Mouse (Mus musculus): ENCODE measurements around the gene Apaf1.

The Apaf1 gene

GRCm38 (mm10) chr10:90992237-90992636, 90.3 kb downstream of the Apaf1 start:
- in situ Hi-C loops (cut with MboI; ENCODE audit: unreplicated experiment in 2 of 2) = no loop called here

- in situ Hi-C loops (cut with MboI; ENCODE audit: unreplicated experiment in 2 of 2) = no loop called here
These were observed 92.2 kb downstream of the Apaf1 start for GRCm38 (mm10) chr10:90990340-90990739.

GRCm38 (mm10) chr10:90983046-90983445, 99.5 kb downstream of the Apaf1 start:
- in situ Hi-C loops (cut with MboI; ENCODE audit: unreplicated experiment in 2 of 2) = loop anchor here in 1 of 2 experiments (5.0 kb wide), 1 partner anchor 34 kb away; no protein-coding TSS in a partner anchor

- in situ Hi-C loops (cut with MboI; ENCODE audit: unreplicated experiment in 2 of 2) = loop anchor here in 1 of 2 experiments (5.0 kb wide), 1 partner anchor 35 kb away; no protein-coding TSS in a partner anchor
These were observed 100.8 kb downstream of the Apaf1 start for GRCm38 (mm10) chr10:90981811-90982210.

GRCm38 (mm10) chr10:90974491-90974890, 108.1 kb downstream of the Apaf1 start:
- in situ Hi-C loops (cut with MboI; ENCODE audit: unreplicated experiment in 2 of 2) = loop anchor here in 1 of 2 experiments (10.0 kb wide), 1 partner anchor 110 kb away; no protein-coding TSS in a partner anchor

GRCm38 (mm10) chr10:90974084-90974483, 108.5 kb downstream of the Apaf1 start:
- in situ Hi-C loops (cut with MboI; ENCODE audit: unreplicated experiment in 2 of 2) = loop anchor here in 1 of 2 experiments (10.0 kb wide), 1 partner anchor 109 kb away; no protein-coding TSS in a partner anchor

- in situ Hi-C loops (cut with MboI; ENCODE audit: unreplicated experiment in 2 of 2) = loop anchor here in 1 of 2 experiments (10.0 kb wide), 1 partner anchor 106 kb away; no protein-coding TSS in a partner anchor
These were observed 112.0 kb downstream of the Apaf1 start for GRCm38 (mm10) chr10:90970560-90970959.

GRCm38 (mm10) chr10:90969355-90970174, 113.0 kb downstream of the Apaf1 start:
- in situ Hi-C loops (cut with MboI; ENCODE audit: unreplicated experiment in 2 of 2) = loop anchor here in 1 of 2 experiments (10.0 kb wide), 1 partner anchor 105 kb away; no protein-coding TSS in a partner anchor

GRCm38 (mm10) chr10:90968247-90968646, 114.3 kb downstream of the Apaf1 start:
- in situ Hi-C loops (cut with MboI; ENCODE audit: unreplicated experiment in 2 of 2) = no loop called here

GRCm38 (mm10) chr10:90966821-90967220, 115.7 kb downstream of the Apaf1 start:
- in situ Hi-C loops (cut with MboI; ENCODE audit: unreplicated experiment in 2 of 2) = no loop called here

GRCm38 (mm10) chr10:90965671-90966315, 116.8 kb downstream of the Apaf1 start:
- in situ Hi-C loops (cut with MboI; ENCODE audit: unreplicated experiment in 2 of 2) = no loop called here

- in situ Hi-C loops (cut with MboI; ENCODE audit: unreplicated experiment in 2 of 2) = no loop called here
These were observed 118.1 kb downstream of the Apaf1 start for GRCm38 (mm10) chr10:90964511-90964910.

GRCm38 (mm10) chr10:90960374-90960773, 122.2 kb downstream of the Apaf1 start:
- in situ Hi-C loops (cut with MboI; ENCODE audit: unreplicated experiment in 2 of 2) = no loop called here

- in situ Hi-C loops (cut with MboI; ENCODE audit: unreplicated experiment in 2 of 2) = no loop called here
These were observed 128.7 kb downstream of the Apaf1 start for GRCm38 (mm10) chr10:90953821-90954220.

GRCm38 (mm10) chr10:90953103-90953709, 129.4 kb downstream of the Apaf1 start:
- in situ Hi-C loops (cut with MboI; ENCODE audit: unreplicated experiment in 2 of 2) = no loop called here

GRCm38 (mm10) chr10:90947608-90948373, 134.8 kb downstream of the Apaf1 start:
- in situ Hi-C loops (cut with MboI; ENCODE audit: unreplicated experiment in 2 of 2) = no loop called here

GRCm38 (mm10) chr10:90947043-90947442, 135.5 kb downstream of the Apaf1 start:
- in situ Hi-C loops (cut with MboI; ENCODE audit: unreplicated experiment in 2 of 2) = no loop called here

- in situ Hi-C loops (cut with MboI; ENCODE audit: unreplicated experiment in 2 of 2) = no loop called here
These were observed 140.4 kb downstream of the Apaf1 start for GRCm38 (mm10) chr10:90942001-90942700.
